Mouse (Mus musculus): ENCODE measurements at regions not wholly inside any gene's neighbourhood (a gene's known extent, or its start where the extent isn't known, plus 50 kb on each side); places are given as distances from the start of the nearest gene placed in this dataset.

DNA sequence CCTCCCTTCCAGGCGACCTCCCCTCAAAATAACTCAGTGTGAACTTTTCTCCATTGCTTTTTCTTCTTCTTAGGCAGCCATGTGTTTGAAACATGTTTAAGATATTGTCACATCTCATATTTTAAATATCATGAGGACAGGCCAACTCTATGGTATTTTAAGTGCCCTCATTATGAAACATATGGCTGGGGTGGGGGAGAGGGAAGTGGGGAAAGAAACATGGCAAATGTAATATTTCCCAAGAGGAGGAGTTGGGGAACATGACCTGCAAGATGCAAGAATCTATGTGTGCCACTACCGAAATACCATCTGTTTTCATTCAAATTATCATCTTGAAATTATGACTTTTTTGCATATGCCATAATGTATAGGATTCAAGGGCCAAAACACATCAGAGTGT, 1095.5 kb downstream of the Agbl1 start:
- Histone ChIP-seq H3K36me3 (ENCODE audit: control insufficient read depth, insufficient read depth, low read length) (no peaks in the 10 kb centered on the region), H3K27me3 (ENCODE audit: control insufficient read depth, insufficient read depth, low read length) (no peaks in the 10 kb centered on the region), H3K4me1 (replicated peaks; ENCODE audit: control insufficient read depth, insufficient read depth, low read length) (no peaks in the 10 kb centered on the region), H3K9me3 (ENCODE audit: control insufficient read depth, low read length) (no peaks in the 10 kb centered on the region), H3K9ac (ENCODE audit: low read depth, low read length) (no peak overlapping the region), H3K4me2 (replicated peaks; ENCODE audit: low read depth, low read length) (no peak overlapping the region), H3K27ac (ENCODE audit: low read depth, low read length) (no peak overlapping the region), H3K4me3 (ENCODE audit: low read depth, low read length) (no peak overlapping the region)
- no peak for DNase-seq (ENCODE audit: low spot score)
- no peak for ATAC-seq (ENCODE audit: low FRiP score)
- WGBS, result 75% methylated on average over 2 of the region's 2 CpGs

DNA sequence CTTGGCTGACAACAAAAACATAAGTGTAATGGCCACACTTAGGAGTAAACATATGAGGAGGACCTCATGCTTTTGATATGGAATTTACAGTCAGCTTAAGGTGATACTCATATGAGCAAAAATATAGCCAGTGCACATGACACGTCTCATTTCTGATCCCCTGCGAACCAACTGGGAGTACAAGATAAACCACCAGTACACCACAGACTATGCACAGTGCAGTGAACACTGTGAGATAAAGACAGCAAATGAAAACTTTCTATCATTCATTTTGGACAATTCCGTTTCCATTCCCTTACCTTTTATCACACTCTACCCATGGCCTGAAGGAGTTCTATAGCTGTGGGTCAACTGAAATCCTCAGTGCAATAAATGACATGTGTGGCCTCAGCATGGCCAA, 1097.1 kb downstream of the Agbl1 start:
- no peak overlapping the region for H3K27ac ChIP-seq (ENCODE audit: low read depth, low read length)
- H3K4me3 ChIP-seq (ENCODE audit: low read depth, low read length), result no peak overlapping the region
- ATAC-seq (ENCODE audit: low FRiP score), result no peak
- no peaks in the 10 kb centered on the region for H3K27me3 ChIP-seq (ENCODE audit: control insufficient read depth, insufficient read depth, low read length)
- H3K4me2 ChIP-seq (replicated peaks; ENCODE audit: low read depth, low read length), result no peak overlapping the region
- no peaks in the 10 kb centered on the region for H3K9me3 ChIP-seq (ENCODE audit: control insufficient read depth, low read length)
- 90% methylated on average over 3 of the region's 3 CpGs for WGBS
- no peaks in the 10 kb centered on the region for H3K36me3 ChIP-seq (ENCODE audit: control insufficient read depth, insufficient read depth, low read length)
- no peak overlapping the region for H3K9ac ChIP-seq (ENCODE audit: low read depth, low read length)
- H3K4me1 ChIP-seq (replicated peaks; ENCODE audit: control insufficient read depth, insufficient read depth, low read length), result no peaks in the 10 kb centered on the region
- no peak for DNase-seq (ENCODE audit: low spot score)

DNA sequence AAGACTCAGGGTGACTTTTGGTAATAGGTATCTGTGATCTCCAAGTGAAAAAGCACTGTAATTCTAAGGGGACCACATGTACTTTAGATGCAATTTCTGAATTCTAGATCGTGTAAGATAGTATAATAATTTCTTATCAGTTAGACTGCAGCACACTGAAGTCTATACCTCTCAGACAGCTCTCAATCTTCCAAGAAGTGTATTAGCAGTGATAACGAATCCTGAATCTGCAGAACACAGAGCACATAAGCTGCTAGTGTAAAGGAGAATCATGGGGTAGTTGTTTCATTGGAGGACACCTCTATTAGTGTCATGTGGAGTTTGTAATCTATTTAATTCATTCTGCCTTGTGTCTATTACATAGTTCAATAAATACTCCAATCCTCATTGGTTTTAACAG, 1097.8 kb downstream of the Agbl1 start:
- Histone ChIP-seq H3K4me3 (ENCODE audit: low read depth, low read length) (no peak overlapping the region), H3K27me3 (ENCODE audit: control insufficient read depth, insufficient read depth, low read length) (no peaks in the 10 kb centered on the region), H3K27ac (ENCODE audit: low read depth, low read length) (no peak overlapping the region), H3K4me1 (replicated peaks; ENCODE audit: control insufficient read depth, insufficient read depth, low read length) (no peaks in the 10 kb centered on the region), H3K4me2 (replicated peaks; ENCODE audit: low read depth, low read length) (no peak overlapping the region), H3K36me3 (ENCODE audit: control insufficient read depth, insufficient read depth, low read length) (no peaks in the 10 kb centered on the region), H3K9ac (ENCODE audit: low read depth, low read length) (no peak overlapping the region), H3K9me3 (ENCODE audit: control insufficient read depth, low read length) (no peaks in the 10 kb centered on the region)
- ATAC-seq (ENCODE audit: low FRiP score) (no peak), DNase-seq (ENCODE audit: low spot score) (no peak)
- WGBS, result 75% methylated on average over 2 of the region's 2 CpGs

DNA sequence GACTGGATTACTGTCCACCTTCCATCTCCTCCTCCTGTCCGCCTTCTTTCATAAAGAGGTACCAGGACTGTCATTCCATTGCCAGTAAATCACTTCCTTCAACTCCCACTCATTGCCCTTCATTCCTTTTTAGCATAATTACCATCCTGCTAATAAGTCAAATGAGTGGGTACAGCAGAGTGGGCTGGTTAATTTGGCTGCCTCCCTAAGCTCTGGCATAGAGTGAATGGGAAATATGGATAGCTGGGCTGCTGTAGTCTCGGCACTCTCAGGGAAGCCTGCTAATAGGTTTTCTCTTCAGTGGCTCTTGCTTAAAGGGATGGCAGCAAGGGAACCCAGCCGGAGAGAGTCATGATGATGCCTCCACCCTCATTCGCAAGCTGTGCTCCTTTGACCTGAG, 1108.9 kb downstream of the Agbl1 start:
- DNase-seq (ENCODE audit: low spot score), result no peak
- no peak overlapping the region for H3K4me2 ChIP-seq (replicated peaks; ENCODE audit: low read depth, low read length)
- no peaks in the 10 kb centered on the region for H3K9me3 ChIP-seq (ENCODE audit: control insufficient read depth, low read length)
- ATAC-seq (ENCODE audit: low FRiP score), result no peak
- H3K4me3 ChIP-seq (ENCODE audit: low read depth, low read length), result no peak overlapping the region
- H3K27me3 ChIP-seq (ENCODE audit: control insufficient read depth, insufficient read depth, low read length), result no peaks in the 10 kb centered on the region
- no peak overlapping the region for H3K9ac ChIP-seq (ENCODE audit: low read depth, low read length)
- no peaks in the 10 kb centered on the region for H3K36me3 ChIP-seq (ENCODE audit: control insufficient read depth, insufficient read depth, low read length)
- no peak overlapping the region for H3K27ac ChIP-seq (ENCODE audit: low read depth, low read length)
- H3K4me1 ChIP-seq (replicated peaks; ENCODE audit: control insufficient read depth, insufficient read depth, low read length), result no peaks in the 10 kb centered on the region
- WGBS, result 90% methylated on average over 4 of the region's 4 CpGs
